Mouse (Mus musculus) embryo, embryonic 11.5 days (tissue): ENCODE measurements at regions not wholly inside any gene's neighbourhood (a gene's known extent, or its start where the extent isn't known, plus 50 kb on each side); places are given as distances from the start of the nearest gene placed in this dataset.
A peak's percentile ranks its signal among the peaks of the same experiment; 100 is the strongest.

Experiments
- DNase-seq: peaks from one replicate; pipeline ENCODE4 v3.0.0-alpha.2; 2012; ENCODE audit warnings: low read depth, low spot score

DNA sequence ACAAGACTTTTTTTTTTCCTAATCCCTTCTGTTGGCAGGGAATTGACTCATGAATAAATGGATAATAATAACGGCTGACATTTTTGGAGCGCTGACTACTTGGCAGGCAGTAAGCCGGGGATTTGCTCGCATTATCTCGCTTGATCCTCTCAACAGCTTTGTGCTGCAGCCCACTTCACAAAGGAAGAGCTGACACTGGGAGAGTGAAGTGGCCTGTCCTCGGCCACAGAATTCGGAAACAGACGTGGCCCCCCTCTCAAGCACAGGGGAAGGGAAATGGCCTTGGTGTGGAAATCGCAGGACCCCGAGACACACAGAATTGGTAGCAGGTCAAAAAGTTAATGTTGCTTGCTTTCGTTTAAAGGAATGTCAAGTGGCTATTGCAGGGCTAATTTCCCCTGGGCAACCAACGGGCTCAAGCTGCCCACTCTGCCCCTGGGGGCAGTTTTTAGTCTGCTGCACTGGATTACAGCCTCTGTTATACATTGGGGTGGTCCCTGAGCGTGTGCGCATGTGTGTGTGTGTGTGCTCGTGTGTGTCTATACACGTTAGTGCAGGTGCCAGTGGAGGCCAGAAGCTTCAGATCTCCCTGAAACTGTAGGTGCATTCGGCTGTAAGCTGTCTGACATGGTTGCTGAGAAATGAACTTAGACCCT is 483.1 kb downstream of the Plcl1 start:
- no peak for DNase-seq

DNA sequence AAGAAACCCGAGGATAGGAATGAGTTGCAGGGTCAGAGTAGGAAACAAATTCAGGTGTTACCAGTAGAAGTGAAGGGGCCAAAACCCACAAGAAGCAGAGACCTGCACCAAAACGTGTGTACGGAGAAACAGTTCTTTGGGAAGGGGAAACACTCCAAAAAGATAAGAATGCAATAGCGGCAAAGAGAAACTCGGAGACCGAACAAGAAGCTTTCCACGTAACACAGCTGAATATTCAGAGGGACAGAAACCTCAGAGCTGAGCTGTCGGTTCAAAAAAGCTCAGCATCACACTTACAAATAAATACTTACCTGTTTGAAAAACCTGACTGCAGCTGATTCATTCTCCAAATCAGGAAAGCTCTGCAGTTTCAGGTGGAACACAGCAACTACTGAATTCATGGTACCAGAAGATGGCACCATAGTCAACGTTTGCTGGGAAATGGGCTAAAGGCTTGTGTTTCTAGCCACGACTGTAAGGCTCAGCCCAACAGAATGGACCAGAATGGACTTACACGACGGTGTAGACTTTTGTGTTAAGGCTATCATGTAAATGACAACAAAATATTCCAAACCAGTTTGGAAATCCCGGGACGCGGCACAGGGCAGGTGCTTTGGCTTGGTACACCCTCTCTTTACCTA is 484.9 kb downstream of the Plcl1 start:
- DNase-seq, result no peak

DNA sequence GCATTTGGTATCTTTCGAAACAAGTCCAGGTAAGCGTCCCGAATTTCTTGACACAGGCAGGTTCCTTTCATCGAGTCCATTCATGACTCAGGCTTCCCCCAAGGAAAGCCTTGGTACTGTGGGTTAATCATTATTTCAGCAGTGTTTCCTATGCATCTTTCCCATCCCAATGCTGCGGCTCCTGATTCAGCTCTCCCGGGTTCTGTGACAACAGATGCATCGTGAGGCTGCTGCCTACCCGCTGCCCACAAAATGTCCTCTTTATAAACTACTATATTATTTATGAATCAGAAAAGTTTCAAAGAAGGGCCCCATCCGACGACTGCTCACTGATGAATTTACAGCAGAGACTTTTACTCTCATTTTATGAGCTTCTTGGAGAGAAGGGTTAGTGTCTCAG is 486.2 kb downstream of the Plcl1 start:
- DNase-seq, result no peak

DNA sequence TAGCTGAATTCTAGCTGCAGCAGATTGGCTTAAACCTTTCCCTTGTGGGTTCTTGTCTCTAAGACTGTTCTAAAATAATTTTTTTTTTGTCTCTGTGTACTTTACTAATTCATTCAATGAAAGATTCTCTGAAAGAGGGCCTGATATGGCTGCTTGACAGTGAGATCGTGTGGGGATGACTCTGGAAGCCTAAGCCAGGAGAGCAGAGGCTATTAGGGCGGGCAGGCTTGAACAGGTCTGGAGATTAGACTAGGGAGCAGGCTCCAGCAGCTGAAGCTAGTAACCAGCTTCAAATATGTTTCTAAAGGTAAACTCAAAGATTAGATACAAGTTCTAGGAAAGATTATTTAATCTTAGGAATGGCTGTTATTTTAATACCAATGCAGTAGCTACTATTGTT is 491.9 kb downstream of the Plcl1 start:
- no peak for DNase-seq

DNA sequence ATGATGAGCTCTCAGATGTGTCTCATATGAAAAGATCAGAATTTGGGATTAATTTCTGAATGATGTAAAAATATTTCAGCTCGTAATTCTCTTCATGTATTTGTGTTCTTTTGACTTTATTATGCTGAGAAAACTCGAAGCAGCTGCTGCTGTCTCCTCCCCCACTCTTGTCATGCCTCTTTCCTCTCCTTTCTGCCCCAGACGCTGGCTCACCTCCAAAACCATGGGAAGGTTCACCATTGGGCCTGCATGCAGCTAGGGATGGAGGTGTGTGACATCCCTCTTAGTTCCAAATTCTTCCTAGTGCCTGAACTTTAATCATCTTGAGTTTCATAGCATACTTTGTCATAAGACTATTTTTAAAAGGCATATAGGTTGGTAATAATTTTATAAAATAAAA is 492.3 kb downstream of the Plcl1 start:
- no peak for DNase-seq

DNA sequence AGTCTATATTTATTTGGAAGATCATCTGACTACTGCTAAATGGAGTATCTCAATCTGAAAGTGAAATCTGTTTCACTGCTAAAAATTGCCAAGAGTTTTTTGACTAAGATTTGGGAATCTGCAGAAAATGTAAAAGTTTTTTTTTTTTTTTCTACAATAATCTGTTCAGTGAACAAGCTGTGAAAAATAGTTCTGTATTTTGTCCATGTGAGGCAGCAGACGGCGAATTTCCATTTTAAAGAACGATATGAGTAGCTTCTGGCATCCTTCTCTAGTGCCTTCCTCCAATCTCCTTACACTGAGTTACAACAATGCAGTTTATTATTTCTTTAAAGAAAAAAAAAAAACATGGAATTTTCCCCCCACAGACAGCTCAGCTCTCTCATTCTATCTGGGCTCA is 494.3 kb downstream of the Plcl1 start:
- DNase-seq, result no peak

DNA sequence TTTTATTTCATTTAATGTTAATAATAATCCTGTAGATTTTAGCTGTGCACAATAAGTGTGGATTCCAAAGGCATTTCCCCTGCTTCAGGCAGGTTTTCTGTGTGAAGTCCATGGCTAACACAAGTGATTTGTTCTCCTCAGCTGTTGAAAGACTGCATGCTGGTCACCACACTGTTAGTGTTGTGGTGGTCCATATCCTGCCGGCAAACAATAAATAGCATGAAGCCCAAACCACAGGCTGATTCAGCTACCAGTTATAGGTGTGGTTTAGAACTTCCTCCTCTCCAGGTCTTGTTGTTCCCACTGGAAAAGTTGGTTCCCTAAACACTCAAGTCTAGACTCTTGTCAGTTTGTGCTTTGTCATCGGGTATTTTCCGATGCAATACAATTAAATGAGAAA is 497.5 kb downstream of the Plcl1 start:
- DNase-seq, result no peak

DNA sequence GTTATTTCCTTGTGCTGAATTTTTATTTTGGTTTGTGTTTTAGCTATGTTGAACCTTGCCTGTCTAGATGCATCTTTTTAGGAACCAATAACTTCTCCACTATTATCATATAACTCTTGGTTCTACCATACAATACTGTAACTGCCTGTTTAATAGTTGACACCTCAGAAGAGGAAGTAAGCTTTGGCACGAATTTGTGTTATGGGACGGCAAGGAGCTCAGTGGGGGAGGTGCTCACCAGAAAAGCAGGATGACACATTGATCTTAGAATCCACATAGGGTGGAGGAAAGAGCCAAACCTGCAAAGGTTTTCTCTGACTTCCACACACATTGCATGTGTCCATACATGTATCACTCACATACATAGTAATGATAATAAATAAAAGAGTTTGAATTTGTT is 498.9 kb downstream of the Plcl1 start:
- DNase-seq, result no peak

DNA sequence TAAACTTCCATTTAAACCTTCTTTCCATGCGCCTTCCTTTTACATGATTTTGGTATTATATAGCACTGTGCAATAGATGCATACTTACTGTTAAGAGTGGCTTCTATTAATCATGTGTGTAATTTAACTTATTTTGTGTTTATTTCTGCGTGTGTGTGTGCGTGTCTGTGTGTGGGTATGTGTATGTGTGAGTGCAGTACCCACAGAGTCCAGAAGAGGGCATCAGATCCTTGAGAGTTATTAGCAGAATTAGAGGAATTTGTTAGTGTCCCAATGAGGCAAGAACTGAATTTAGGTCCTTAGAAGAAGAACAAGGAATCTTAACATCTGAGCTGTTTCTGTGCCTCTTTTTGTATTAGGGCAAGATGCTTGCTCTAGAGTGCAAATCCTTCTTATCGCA is 499.5 kb downstream of the Plcl1 start:
- DNase-seq, result no peak

DNA sequence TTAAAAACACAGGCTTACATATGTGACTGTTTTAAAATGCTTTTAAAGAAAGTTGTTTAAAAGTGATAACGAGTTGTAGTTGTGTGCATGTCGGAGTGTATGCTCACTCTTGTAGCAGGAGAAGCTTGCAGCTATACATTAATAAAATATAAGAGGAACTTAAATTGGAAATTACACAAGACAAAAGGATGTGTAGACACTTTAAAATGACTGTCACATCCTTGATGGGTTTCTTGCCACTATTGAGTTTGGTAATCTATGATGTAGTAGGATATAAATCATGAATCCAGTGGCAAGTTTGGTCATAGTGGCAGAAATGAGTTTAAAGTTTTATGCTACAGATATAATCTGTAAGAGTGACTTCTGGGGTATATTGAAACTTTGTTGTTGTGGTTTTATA is 504.3 kb downstream of the Plcl1 start:
- no peak for DNase-seq

DNA sequence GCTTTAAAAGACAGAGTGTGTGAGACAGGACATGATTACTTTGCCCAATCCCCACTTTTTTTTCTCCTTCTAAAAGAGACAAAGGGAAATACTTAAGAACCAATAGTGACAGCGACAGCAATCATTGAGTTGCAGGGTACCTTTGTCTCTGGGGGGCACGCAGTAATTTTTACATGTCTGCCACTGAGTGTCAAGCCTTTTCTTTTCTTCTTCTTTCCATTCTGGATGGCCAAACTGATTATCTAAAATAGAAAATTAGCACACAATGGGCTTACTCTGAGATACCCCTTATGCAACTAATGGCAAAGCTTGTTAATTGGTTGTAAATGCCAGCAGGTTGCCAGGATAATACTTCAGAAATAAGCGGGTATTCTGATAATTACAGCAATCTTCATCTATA is 508.6 kb downstream of the Plcl1 start:
- DNase-seq, result no peak

DNA sequence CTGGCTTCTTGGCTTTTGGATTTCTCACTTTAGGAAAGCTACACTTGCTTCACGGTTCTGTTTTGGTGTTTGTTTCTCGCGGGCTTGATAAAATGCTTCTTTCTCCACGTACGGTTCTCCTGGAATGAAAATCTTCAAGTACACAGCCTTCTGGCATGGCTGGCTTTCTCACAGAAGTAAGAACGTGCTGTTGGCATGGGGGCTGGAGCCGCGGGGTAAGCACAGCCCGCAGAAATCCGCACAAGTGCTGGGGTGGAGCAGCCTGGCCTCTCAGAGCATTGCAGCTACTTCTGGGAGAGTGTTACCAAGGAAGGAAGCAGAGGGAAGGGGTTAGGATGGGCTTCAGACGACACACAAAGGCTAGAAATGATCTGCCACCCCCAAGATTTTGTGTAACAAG is 510.2 kb downstream of the Plcl1 start:
- DNase-seq, result no peak

DNA sequence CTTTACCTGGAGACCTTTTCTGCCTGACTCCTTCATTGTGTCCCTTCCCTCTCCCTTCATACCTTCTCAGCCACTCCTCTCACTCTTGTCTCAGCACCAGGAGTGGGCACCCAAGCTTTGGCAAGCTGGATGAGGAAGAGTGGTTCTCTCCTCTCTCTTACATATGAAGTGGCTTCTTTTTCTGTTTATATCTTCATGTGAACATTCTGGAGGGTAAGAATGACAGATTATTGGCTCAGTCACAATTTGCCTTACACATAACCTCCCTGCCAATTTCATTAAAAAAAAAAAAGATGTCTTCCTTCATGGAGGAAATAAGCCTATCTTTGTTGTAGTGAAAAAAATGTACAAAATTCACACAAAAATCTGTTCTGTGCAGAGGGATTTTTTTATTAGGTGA is 513.8 kb downstream of the Plcl1 start:
- DNase-seq, result no peak

DNA sequence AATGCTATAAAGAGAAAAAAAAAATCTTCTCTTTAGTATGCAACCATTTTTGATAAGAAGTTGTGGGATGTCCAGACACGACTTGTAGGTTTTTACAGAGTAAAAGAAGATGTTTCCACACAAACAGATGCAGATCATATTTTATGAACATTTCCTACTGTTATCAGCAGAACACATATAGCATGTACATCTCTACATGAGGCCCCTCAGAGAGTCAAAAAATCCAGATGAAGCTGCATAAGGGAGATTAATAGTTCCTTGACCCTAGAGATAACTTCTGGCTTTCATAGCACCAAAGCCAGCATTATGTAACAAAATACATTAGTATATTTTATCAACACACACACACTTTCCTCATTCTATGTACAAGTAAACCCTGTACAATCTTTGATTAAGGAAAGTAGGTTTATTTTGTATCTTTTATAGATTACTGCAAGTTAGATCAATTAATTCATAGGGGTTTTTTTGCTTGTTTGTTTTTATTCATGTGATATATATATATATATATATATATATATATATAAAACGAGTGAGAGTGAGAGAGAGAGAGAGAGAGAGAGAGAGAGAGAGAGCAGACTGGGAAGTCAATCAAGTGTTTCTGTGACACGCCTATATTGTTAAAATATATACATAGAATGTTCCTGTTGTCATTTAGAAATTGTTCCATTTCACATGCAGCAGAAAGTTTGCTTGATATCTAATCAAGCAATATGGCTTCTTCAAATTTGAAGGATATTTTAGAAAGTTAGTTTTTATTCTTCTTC is 541.2 kb downstream of the Plcl1 start:
- DNase-seq, result no peak

DNA sequence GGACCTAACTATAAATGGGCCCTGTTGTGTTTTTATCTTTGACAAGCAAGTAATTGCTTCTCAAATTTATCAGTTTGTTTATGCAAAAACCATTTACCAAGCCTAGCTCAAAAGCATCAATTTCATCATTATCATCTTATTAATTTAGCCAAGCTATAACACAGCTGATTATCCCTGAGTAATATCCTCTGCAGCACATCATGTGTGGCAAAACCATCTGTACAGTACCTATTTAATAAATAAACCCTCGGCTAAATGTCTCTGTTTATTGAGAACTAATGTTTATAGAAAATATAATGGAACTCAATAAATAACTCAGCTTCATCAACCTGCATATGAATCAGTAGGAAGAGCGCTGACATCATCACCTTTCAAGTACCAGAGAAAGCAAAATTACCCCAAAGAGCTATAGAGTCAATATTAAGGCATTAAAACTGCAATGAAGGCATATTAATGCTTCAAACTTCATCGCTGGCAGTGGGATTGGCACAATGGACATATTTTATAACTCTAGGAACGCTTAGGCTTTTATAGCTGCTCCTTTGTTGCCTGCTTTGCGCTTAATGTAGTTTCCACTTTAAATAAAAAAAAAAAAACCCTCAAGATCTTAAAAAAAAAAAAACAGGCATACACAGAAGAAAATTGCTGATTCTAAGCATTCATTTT is 542.0 kb downstream of the Plcl1 start:
- DNase-seq, result no peak

DNA sequence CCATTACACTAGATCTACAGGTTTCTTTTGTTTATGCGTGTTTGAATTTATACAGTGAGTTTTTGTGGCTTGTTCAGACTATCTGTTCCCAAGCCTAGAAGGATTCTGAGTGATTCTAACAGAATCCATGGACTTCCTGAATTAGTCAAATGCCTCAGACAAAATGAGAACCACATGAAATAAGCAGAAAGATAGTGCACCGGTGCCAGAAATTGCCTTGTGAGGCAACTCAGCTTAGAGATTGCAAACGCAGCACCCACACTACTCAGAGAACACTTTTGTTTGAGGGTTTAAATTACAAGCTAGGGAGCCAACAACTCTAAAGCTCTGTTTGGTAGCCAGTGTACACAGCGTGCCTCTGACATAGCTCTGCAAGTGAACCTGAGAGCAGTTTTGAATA is 543.9 kb downstream of the Plcl1 start:
- DNase-seq, result no peak

DNA sequence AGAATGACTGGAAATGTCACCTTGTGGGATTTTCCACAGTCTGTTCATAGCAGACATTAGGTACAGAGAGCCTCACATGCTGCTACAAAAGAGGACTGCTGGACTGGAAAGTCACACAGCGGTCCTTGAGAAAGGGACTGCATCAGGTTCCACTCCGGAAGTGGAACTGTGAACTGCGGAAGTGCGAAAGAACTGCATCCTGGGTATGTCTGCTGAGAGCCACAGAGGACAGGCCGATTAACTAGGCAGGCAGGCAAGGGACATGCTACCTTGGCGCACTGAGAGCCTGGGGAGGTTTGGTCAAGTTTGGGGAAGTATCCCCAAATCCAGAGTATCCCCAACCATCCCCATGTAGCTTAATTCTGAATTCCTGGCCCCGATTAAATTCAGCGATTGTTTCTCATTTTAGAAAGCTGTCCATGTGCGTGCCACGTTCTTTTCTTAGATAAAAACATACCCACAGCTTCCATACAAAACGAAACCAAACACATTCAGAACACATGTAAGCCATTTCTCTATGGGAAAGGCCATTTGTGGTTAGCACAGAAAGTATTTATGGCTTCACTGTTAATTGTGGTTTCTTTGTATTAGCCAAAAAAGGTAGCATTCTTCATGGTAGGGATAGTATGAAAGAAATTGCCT is 552.2 kb downstream of the Plcl1 start:
- no peak for DNase-seq

DNA sequence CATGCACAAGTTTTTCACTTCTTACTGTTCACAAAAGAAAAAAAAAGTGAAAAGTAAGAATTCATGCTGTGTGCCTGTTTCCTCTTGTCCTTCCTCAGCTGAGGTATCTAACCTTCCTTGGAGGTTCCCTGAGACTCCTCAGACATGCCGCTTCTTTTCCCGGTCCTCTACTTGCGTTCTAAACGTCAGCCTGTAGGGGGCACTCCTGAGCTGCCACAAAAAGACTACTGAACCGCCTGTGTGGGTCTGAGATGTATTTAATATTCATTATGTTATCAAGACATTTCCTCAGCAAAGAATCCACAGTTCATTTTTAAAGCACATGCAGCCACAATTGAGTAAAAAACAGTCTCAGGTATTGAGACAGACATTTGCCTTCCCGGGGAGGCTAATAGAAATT is 554.6 kb downstream of the Plcl1 start:
- DNase-seq, result peak; percentile 53

DNA sequence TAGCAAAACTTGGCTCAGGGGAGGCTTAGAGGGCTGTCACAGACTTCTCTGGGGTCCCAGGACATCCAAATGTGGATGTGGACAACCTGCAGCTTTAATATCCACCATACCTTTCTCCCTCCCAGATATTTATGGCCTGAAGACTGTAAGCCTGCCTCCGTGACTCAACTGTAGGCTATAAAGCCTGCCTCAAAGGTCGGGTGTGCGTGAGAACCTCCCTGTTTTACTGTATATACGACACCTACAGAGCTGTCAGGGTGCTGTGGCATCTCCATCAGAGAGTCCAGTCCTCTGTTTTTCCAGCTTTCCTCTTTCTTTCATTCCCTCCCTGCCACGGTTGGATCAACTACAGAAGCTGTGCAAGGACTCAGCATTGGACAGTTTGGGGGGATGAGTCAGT is 558.1 kb downstream of the Plcl1 start:
- DNase-seq, result no peak

DNA sequence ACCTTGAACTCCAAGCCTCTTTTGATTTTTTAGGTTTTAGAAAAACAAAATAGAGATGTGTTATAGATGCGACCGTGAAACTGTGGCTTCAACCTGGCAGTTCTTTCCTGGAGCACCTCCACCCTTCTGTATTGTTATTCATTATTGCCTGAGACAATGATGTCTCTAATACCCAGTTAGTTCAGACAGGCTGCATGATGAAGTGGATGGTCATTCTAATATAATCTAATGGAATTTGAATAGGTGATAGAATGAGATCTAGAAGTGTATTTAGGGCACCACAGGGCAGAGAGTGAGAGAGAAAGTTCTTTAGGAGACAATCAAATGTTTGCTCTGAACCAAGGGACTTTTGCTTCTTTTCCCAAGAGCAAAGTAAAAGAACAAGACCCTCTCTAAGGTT is 560.6 kb downstream of the Plcl1 start:
- DNase-seq, result no peak

DNA sequence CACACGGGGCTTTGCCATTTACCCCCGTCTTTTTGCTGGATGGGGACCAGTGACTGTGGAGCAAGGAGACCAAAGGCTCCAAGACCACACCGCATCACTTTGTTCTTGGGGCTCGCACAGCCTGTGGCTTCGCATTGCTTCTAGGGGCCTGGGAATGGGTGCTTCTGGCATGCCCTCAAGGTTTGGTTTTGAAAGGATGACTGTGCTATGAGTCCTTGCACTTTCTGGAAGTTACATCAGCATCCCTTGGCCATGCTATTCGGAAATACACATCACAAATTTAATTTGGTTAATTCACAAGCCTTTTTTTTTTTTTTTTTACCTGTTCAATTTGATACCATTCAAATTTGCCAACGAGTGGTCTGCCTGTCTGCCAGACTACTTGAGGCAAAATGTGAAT is 562.1 kb downstream of the Plcl1 start:
- no peak for DNase-seq

DNA sequence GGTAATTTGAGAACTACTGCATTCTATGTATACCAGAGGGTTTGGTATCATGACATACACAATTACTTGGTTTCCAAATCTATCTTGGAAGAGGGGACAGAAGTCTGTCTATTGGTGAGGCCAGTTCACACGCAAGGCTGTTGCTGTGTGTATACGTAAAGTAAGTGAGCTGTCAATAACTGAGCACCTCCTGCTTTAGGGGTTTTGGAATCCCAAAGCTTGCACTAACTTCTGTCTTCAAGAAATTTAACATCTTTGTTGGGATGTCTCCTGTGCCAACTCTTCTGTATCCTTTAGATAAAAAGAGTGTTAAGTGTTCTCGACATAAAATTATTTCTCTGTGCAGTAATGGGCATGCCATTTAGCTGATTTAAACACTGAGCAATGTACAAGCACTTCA is 572.1 kb downstream of the Plcl1 start:
- DNase-seq, result no peak
